8 mouse cellular contexts compared by ENCODE assay signal in the genomic region with DNA sequence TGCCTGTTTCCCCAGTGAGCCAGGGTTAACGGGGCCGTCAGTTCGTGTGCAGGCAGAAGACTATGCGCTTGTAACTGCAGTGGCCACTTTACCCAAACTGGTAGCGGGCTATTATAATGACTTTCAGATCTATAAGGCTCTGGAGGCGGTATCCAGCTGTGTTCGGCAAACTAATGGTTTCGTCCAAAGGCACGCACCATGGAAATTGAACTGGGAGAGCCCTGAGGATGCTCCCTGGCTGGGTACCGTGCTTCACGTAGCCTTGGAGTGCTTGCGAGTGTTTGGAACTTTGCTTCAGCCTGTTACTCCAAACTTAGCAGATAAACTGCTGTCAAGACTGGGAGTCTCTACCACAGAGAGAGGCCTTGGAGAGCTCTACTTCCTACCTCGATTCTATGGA. TPM values are rescaled to one million over a fixed set of nuclear protein-coding genes. Genes with fewer than 3 reads are reported as not detected.
A peak's percentile ranks its signal among the peaks of the same experiment; 100 is the strongest.
DNase-seq lines count a peak whose midpoint lies in the region; ATAC-seq and TF ChIP-seq lines count a peak whose summit lies in the region.

No protein-coding gene starts in this region.

- H3K36me3 ChIP-seq in lung, embryonic 16.5 days (ENCODE audit: control insufficient read depth, insufficient read depth, low read length) = no peaks in the 10 kb centered on the region
- no peaks in the 10 kb centered on the region for H3K36me3 ChIP-seq in embryonic facial prominence, embryonic 11.5 days (replicated peaks; ENCODE audit: control insufficient read depth, insufficient read depth, low read depth, low read length)
- no peaks in the 10 kb centered on the region; the same call in 1 of the 2 replicates for H3K36me3 ChIP-seq in hindbrain, embryonic 14.5 days (replicated peaks; ENCODE audit: control insufficient read depth, insufficient read depth)
- H3K36me3 ChIP-seq in midbrain, postnatal 0 days (ENCODE audit: insufficient read depth, low read length) = no peaks in the 10 kb centered on the region

- H3K4me1 ChIP-seq in lung, embryonic 16.5 days (replicated peaks; ENCODE audit: control insufficient read depth, insufficient read depth, low read length) = peaks cover 16% of the 10 kb centered on the region
- no peaks in the 10 kb centered on the region for H3K4me1 ChIP-seq in embryonic facial prominence, embryonic 11.5 days (ENCODE audit: control insufficient read depth, insufficient read depth, low read length)
- peaks cover 40% of the 10 kb centered on the region for H3K4me1 ChIP-seq in hindbrain, embryonic 14.5 days (replicated peaks; ENCODE audit: control insufficient read depth, insufficient read depth, low read length)
- H3K4me1 ChIP-seq in midbrain, postnatal 0 days (ENCODE audit: insufficient read depth, low read length) = peaks cover 19% of the 10 kb centered on the region

- TF ChIP-seq CTCF in midbrain, postnatal 0 days (IDR thresholded peaks at IDR 0.05) = no peak

- H3K27ac ChIP-seq in lung, embryonic 16.5 days (ENCODE audit: low read length) = no peak overlapping the region
- no peak overlapping the region for H3K27ac ChIP-seq in embryonic facial prominence, embryonic 11.5 days (replicated peaks; ENCODE audit: low read depth, low read length)
- no peak overlapping the region for H3K27ac ChIP-seq in hindbrain, embryonic 14.5 days
- no peak overlapping the region for H3K27ac ChIP-seq in midbrain, postnatal 0 days (ENCODE audit: low read depth, low read length)

- no peaks in the 10 kb centered on the region for H3K9me3 ChIP-seq in lung, embryonic 16.5 days (ENCODE audit: control insufficient read depth, low read length)
- no peaks in the 10 kb centered on the region for H3K9me3 ChIP-seq in embryonic facial prominence, embryonic 11.5 days (replicated peaks; ENCODE audit: control insufficient read depth, low read length)
- no peaks in the 10 kb centered on the region for H3K9me3 ChIP-seq in hindbrain, embryonic 14.5 days (ENCODE audit: control insufficient read depth, low read length)
- H3K9me3 ChIP-seq in midbrain, postnatal 0 days (ENCODE audit: low read length) = no peaks in the 10 kb centered on the region

- WGBS in lung, embryonic 16.5 days = 30% methylated on average over 13 of the region's 13 CpGs
- WGBS in embryonic facial prominence, embryonic 11.5 days = 31% methylated on average over 13 of the region's 13 CpGs
- 18% methylated on average over 13 of the region's 13 CpGs for WGBS in hindbrain, embryonic 14.5 days
- WGBS in midbrain, postnatal 0 days = 21% methylated on average over 13 of the region's 13 CpGs

- H3K4me2 ChIP-seq in lung, embryonic 16.5 days (ENCODE audit: low read depth, low read length) = peak overlapping the region; percentile 64
- peak overlapping the region; percentile 94 for H3K4me2 ChIP-seq in embryonic facial prominence, embryonic 11.5 days (ENCODE audit: low read depth, low read length)
- H3K4me2 ChIP-seq in hindbrain, embryonic 14.5 days (replicated peaks) = peak overlapping the region; percentile 99
- H3K4me2 ChIP-seq in midbrain, postnatal 0 days (ENCODE audit: low read depth, low read length, poor library complexity, severe bottlenecking) = peak overlapping the region; percentile 96

- H3K9ac ChIP-seq in lung, embryonic 16.5 days (ENCODE audit: low read length) = peak overlapping the region; percentile 76
- peak overlapping the region; percentile 41 for H3K9ac ChIP-seq in embryonic facial prominence, embryonic 11.5 days (replicated peaks; ENCODE audit: low read length)
- H3K9ac ChIP-seq in hindbrain, embryonic 14.5 days = peak overlapping the region; percentile 90
- H3K9ac ChIP-seq in midbrain, postnatal 0 days (replicated peaks; ENCODE audit: low read length, poor library complexity, severe bottlenecking) = peak overlapping the region; percentile 66

- ATAC-seq in lung, embryonic 16.5 days (ENCODE audit: low read depth) = no peak
- ATAC-seq in embryonic facial prominence, embryonic 11.5 days (replicated peaks; ENCODE audit: insufficient number of reproducible peaks, low FRiP score, low TSS enrichment, low read depth) = no peak
- no peak for ATAC-seq in hindbrain, embryonic 14.5 days (ENCODE audit: low FRiP score)
- ATAC-seq in midbrain, postnatal 0 days (ENCODE audit: low FRiP score) = no peak

- H3K27me3 ChIP-seq in lung, embryonic 16.5 days (ENCODE audit: control insufficient read depth, insufficient read depth, low read depth, low read length) = no peaks in the 10 kb centered on the region
- no peaks in the 10 kb centered on the region for H3K27me3 ChIP-seq in embryonic facial prominence, embryonic 11.5 days (ENCODE audit: control insufficient read depth, insufficient read depth, low read length)
- H3K27me3 ChIP-seq in hindbrain, embryonic 14.5 days (ENCODE audit: control insufficient read depth, insufficient read depth, low read length) = no peaks in the 10 kb centered on the region
- no peaks in the 10 kb centered on the region for H3K27me3 ChIP-seq in midbrain, postnatal 0 days (ENCODE audit: insufficient read depth, low read length)

- DNase-seq in lung, postnatal 10 days = no peak
- no peak for DNase-seq in embryonic facial prominence, embryonic 11.5 days (ENCODE audit: low spot score)
- no peak for DNase-seq in hindbrain, embryonic 14.5 days (ENCODE audit: low spot score)
- no peak for DNase-seq in midbrain, postnatal 0 days (ENCODE audit: low spot score)
- DNase-seq in adrenal gland, adult 18-20 months (ENCODE audit: low spot score in 2 of 2) = no peak
- no peak for DNase-seq in layer of hippocampus, postnatal 10 days (ENCODE audit: low spot score in 2 of 2)
- no peak for DNase-seq in layer of hippocampus, adult 9-10 months (ENCODE audit: low spot score)

- peak overlapping the region; percentile 74 for H3K4me3 ChIP-seq in lung, embryonic 16.5 days (ENCODE audit: low read length)
- H3K4me3 ChIP-seq in embryonic facial prominence, embryonic 11.5 days (ENCODE audit: low read depth, low read length) = peak overlapping the region; percentile 78
- H3K4me3 ChIP-seq in hindbrain, embryonic 14.5 days (replicated peaks; ENCODE audit: low read length) = peak overlapping the region; percentile 92
- H3K4me3 ChIP-seq in midbrain, postnatal 0 days (ENCODE audit: low read depth, low read length) = peak overlapping the region; percentile 58

RNA-seq across cellular contexts. Expression of gene Mars2, which starts 1.5 kb away (rescaled TPM):
- 2.4 TPM in 2 replicates for polyA plus RNA-seq in lung, embryonic 16.5 days (2015; fragmentation: Nextera tagmentation; extraction: Ambion mirVana)
- 2.4 and 2.8 TPM in 2 replicates for polyA plus RNA-seq in embryonic facial prominence, embryonic 11.5 days (2014; fragmentation: Nextera tagmentation; extraction: Ambion mirVana)
- 3.4 and 3.9 TPM in 2 replicates for polyA plus RNA-seq in hindbrain, embryonic 14.5 days (2014; fragmentation: Nextera tagmentation; extraction: Ambion mirVana)
- total RNA-seq in midbrain, postnatal 0 days (2014; rRNA removed) = 11.6 and 14.4 TPM in 2 replicates
- polyA plus RNA-seq in midbrain, postnatal 0 days (2015; fragmentation: Nextera tagmentation; extraction: Ambion mirVana) = 2.4 and 2.5 TPM in 2 replicates
- 1 to 10 TPM; 6.2 to 7.3 TPM for total RNA-seq in adrenal gland, adult 18-20 months (2021)
- total RNA-seq in layer of hippocampus, postnatal 10 days (2021) = 10 to 100 TPM; 12.5 to 13.1 TPM

RNA-seq across cellular contexts. Expression of gene Rftn2, which starts 11.9 kb away (rescaled TPM):
- 14.1 and 14.6 TPM in 2 replicates for polyA plus RNA-seq in lung, embryonic 16.5 days (2015; fragmentation: Nextera tagmentation; extraction: Ambion mirVana)
- 20.1 and 20.5 TPM in 2 replicates for polyA plus RNA-seq in embryonic facial prominence, embryonic 11.5 days (2014; fragmentation: Nextera tagmentation; extraction: Ambion mirVana)
- polyA plus RNA-seq in hindbrain, embryonic 14.5 days (2014; fragmentation: Nextera tagmentation; extraction: Ambion mirVana) = 10.2 and 11.6 TPM in 2 replicates
- 10.4 and 10.9 TPM in 2 replicates for total RNA-seq in midbrain, postnatal 0 days (2014; rRNA removed)
- polyA plus RNA-seq in midbrain, postnatal 0 days (2015; fragmentation: Nextera tagmentation; extraction: Ambion mirVana) = 11.4 and 12.0 TPM in 2 replicates
- total RNA-seq in adrenal gland, adult 18-20 months (2021) = 10 to 100 TPM; 15.3 to 18.5 TPM
- 10 to 100 TPM; 25.3 to 26.5 TPM for total RNA-seq in layer of hippocampus, postnatal 10 days (2021)
